Mouse (Mus musculus) lung, adult 18-20 months (tissue): ENCODE results near the gene Tomm20.
"Not testable (repeated sequence)": the region's sequence is repeated elsewhere in the genome, so short reads cannot be mapped to it uniquely, and the experiment has no call there.

ENCODE experiments used
- DNase-seq, 2 experiments: peaks; one replicate each; pipeline ENCODE4 v3.0.0; 2022; ENCODE audit warnings: mixed read lengths in 2 of 2

Tomm20 gene

DNA sequence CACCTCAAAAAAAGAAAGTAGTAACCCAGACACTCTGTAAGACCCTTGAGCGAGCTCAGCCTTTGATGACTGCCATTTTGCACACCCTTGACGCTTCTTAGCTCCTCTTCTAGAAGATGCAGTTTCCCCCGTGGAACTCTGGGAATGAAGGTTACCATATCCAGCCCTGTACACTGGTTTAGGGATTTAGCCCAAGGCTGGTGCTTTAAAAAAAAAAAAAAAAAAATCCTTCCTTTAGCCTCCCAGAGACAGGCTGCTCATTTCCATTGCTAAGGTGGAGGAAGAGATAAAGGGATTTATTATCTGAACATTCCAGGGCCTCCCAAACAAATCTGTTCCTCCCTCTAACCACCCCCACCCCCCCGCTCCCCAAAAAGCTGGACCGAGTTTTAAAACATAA lies 61.9 kb downstream of the Tomm20 start:
- DNase-seq: no peak

DNA sequence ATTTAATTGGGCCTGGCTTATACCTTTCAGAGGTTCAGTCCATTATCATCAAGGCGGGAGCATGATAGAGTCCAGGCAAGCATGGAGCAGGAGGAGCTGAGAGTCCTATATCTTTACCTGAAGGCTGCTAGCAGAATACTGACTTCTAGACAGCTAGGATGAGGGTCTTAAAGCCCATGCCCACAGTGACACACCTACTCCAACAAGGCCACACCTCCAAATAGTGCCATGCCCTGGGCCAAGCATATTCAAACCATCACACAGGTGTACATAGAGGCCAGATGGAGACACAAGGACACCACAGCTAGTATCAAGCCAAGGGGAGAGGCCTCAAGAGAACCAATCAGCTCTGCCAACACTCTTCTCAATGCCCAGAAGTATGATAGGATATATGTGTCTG lies 63.1 kb downstream of the Tomm20 start:
- not testable (repeated sequence) for DNase-seq

DNA sequence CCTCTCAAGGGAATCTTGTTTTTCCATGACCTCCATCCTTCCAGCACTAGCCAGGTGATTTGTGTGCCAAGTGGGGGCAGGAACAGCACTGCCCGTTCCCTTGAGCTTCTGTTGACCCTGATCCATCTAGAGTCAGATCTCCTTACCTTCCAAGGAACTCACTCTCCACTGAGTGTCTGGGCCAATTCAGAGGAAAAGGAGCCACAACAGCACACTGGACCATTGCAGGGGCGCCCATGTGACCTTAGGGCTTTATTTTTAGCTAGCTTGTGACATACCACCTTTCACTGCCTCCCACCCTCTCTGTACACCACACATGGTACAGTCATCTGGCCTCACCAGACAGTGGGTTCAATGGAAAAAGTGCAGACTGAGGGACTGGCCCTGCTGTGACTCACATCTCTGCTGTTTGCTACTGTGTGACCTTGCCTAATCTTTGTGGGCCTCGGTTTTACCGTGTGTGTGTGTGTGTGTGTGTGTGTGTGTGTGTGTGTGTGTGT lies 64.0 kb downstream of the Tomm20 start:
- peak in 1 of 2 experiments; percentile 43 for DNase-seq
